Mouse (Mus musculus): Measurements from ENCODE around the gene Atp6v0a1. TPM values are rescaled to one million over a fixed set of nuclear protein-coding genes. Genes with fewer than 3 reads are reported as not detected.

The Atp6v0a1 gene
- total RNA-seq, 2 experiments from 2014 or later = 442 to 461 TPM

DNA sequence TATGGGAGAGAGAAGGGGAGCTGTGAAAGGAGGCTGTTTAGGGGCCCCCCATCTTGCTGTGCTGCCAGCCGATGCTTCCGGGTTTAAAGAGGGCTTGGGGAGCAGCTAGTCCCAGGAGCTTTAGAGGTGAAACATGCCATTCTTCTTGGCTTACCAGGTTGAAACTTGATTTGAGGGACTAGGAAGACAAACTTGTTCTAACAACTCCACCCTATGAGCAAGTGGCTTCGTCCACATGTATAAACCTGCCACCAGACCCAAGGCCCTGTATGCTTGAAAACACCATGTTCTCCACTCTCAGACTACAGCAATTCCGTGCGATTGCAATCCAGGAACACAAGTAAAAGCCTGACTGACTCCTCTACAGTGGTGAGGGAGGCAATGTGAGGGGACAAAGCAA is 93.8 kb downstream of the Atp6v0a1 start:
- no peak for TF ChIP-seq CTCF (IDR thresholded peaks at IDR 0.05)
- Histone ChIP-seq H3K4me3 (no peak overlapping the region), H3K27ac (no peak overlapping the region)
- no peak for DNase-seq (ENCODE audit: extremely low spot score in 1 of 2, low spot score in 2 of 2)
- intact Hi-C loops (cut with DNase I) = no loop called here

DNA sequence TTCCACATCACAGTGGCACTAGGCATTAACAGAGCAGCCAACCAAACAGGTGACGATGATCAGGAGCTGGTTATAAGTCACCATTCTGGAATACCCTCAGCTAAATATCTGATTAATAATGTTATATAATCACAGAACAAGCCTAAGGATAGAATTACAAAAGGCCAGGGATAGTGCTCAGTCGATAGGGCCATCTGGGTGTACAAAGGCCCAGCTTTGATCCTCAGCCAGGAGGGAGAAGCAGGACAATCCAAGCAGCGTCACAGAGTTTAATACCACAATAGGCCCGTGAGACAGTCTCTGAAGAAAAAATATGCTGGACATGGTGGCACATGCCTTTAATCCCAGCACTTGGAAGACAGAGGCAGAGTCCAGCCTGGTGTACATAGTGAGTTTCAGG is 100.1 kb downstream of the Atp6v0a1 start:
- no peak for TF ChIP-seq CTCF (IDR thresholded peaks at IDR 0.05)
- no peak overlapping the region for H3K4me3 ChIP-seq
- intact Hi-C loops (cut with DNase I) = no loop called here
- DNase-seq (ENCODE audit: extremely low spot score in 1 of 2, low spot score in 2 of 2) = no peak
- no peak overlapping the region for H3K27ac ChIP-seq

DNA sequence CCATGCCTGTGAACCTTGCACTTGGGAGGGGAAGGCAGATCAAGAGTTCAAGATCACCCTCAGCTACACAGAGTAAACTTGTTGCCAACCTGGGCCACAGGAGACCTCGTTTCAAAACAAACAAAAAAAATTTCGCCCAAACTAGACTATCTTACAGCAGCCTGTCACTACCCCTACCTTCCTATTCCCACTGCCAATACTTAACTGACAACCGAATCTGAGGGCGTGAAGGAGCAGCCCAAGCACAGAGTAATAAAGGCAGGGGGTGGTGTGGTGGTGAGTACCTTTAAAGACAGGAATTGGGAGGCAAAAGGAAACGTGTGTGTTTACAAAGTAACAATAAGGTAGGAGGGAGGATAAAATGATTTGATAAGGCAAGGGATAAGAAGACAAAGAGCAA is 101.5 kb downstream of the Atp6v0a1 start:
- Histone ChIP-seq H3K27ac (no peak overlapping the region), H3K4me3 (no peak overlapping the region)
- DNase-seq (ENCODE audit: extremely low spot score in 1 of 2, low spot score in 2 of 2) = no peak
- no peak for TF ChIP-seq CTCF (IDR thresholded peaks at IDR 0.05)
- intact Hi-C loops (cut with DNase I) = no loop called here

DNA sequence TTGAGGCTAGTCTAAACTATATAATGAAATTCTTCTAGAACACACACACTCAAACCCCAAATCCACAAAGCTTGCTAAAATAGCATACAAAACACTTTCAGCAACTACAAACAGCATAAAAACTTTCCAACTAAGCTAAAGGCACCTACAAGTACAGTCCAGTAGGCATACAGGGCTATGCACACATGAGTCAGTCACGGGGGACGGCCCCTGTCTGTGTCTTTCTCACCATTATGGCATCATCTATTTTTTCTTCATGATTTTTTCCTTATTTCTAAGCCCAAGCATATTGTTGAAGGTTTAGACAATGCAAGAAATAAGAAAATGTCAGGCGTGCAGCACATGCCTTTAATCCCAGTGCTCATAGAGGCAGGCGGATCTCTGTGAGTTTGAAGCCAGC is 101.9 kb downstream of the Atp6v0a1 start:
- DNase-seq (ENCODE audit: extremely low spot score in 1 of 2, low spot score in 2 of 2) = no peak
- H3K4me3 ChIP-seq = no peak overlapping the region
- TF ChIP-seq CTCF (IDR thresholded peaks at IDR 0.05) = no peak
- intact Hi-C loops (cut with DNase I) = no loop called here
- no peak overlapping the region for H3K27ac ChIP-seq

DNA sequence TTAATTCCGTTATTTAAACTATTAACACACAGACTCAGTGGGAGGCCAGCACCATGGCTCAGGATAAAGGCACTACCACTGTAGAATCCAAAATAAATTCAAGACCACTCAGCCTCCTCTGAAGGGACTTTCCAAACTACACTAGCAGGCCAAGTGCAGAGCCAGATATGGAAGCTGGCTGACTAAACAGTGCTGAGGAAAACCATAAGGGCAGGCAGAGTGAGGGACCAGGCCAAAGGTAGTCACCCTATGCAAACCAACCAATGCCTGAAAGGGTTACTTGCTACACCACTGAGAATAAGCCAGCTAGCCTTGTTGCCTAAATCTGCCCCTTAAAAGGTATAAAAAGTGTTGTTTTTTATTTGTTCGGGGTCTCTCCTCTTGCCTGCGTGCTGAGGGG is 102.9 kb downstream of the Atp6v0a1 start:
- no peak for DNase-seq (ENCODE audit: extremely low spot score in 1 of 2, low spot score in 2 of 2)
- no peak for TF ChIP-seq CTCF (IDR thresholded peaks at IDR 0.05)
- H3K4me3 ChIP-seq = no peak overlapping the region
- no peak overlapping the region for H3K27ac ChIP-seq
- intact Hi-C loops (cut with DNase I) = no loop called here

Small RNAs within 50 kb of the gene (microRNA-seq; reads per million reads assigned to microRNA genes)
- gene Mir6928 = 2.4 to 3.2 reads per million in 2 experiments

Other genes starting within 250 kb of the Atp6v0a1 start
- 10 to 100 TPM; 17.2 to 18.4 TPM for gene Kcnh4, start 249.5 kb upstream of the Atp6v0a1 start, total RNA-seq (2021)
- not detected for gene Hcrt, start 246.5 kb upstream of the Atp6v0a1 start, total RNA-seq (2021)
- 1 to 10 TPM; 7.3 TPM for gene Ghdc, start 238.5 kb upstream of the Atp6v0a1 start, total RNA-seq (2021)
- 10 to 100 TPM; 23.6 to 25.0 TPM for gene Stat5b, start 158.7 kb upstream of the Atp6v0a1 start, total RNA-seq (2021)
- 1 to 10 TPM; 1.7 to 2.0 TPM for gene Stat5a, start 150.1 kb upstream of the Atp6v0a1 start, total RNA-seq (2021)
- 10 to 100 TPM; 35.7 to 40.9 TPM for gene Stat3, start 69.9 kb upstream of the Atp6v0a1 start, total RNA-seq (2021)
- gene Cavin1, start 38.6 kb upstream of the Atp6v0a1 start, total RNA-seq (2021) = 10 to 100 TPM; 19.2 to 22.2 TPM
- gene Naglu, start 60.6 kb downstream of the Atp6v0a1 start, total RNA-seq (2021) = 1 to 10 TPM; 8.3 TPM
- 1 to 10 TPM in 1 of 2 experiments, under 1 TPM in 1; 0.87 to 1.5 TPM for gene Hsd17b1, start 69.0 kb downstream of the Atp6v0a1 start, total RNA-seq (2021)
- 10 to 100 TPM; 22.5 to 24.1 TPM for gene Coasy, start 73.1 kb downstream of the Atp6v0a1 start, total RNA-seq (2021)
- gene Mlx, start 77.8 kb downstream of the Atp6v0a1 start, total RNA-seq (2021) = 10 to 100 TPM; 41.1 to 44.7 TPM
- 1 to 10 TPM; 2.7 to 3.1 TPM for gene Psmc3ip, start 86.0 kb downstream of the Atp6v0a1 start, total RNA-seq (2021)
- 10 to 100 TPM; 50.7 to 56.6 TPM for gene Retreg3, start 110.4 kb downstream of the Atp6v0a1 start, total RNA-seq (2021)
- 10 to 100 TPM; 45.1 to 45.8 TPM for gene Tubg1, start 110.5 kb downstream of the Atp6v0a1 start, total RNA-seq (2021)
- gene Tubg2, start 146.5 kb downstream of the Atp6v0a1 start, total RNA-seq (2021) = 10 to 100 TPM; 51.4 to 52.9 TPM
- 100 to 1,000 TPM; 171 to 182 TPM for gene Cntnap1, start 161.1 kb downstream of the Atp6v0a1 start, total RNA-seq (2021)
- gene Plekhh3, start 161.9 kb downstream of the Atp6v0a1 start, total RNA-seq (2021) = 10 to 100 TPM; 13.0 to 13.2 TPM
- gene Ccr10, start 166.0 kb downstream of the Atp6v0a1 start, total RNA-seq (2021) = under 1 TPM in 1 of 2 experiments, not detected in 1; 0.38 TPM
- gene Ezh1, start 217.0 kb downstream of the Atp6v0a1 start, total RNA-seq (2021) = 10 to 100 TPM; 56.9 to 62.1 TPM
- 10 to 100 TPM; 35.7 to 40.8 TPM for gene Ramp2, start 236.6 kb downstream of the Atp6v0a1 start, total RNA-seq (2021)
- gene Vps25, start 244.3 kb downstream of the Atp6v0a1 start, total RNA-seq (2021) = 10 to 100 TPM; 59.3 to 61.0 TPM